Mouse (Mus musculus): ENCODE measurements at regions not wholly inside any gene's neighbourhood (a gene's known extent, or its start where the extent isn't known, plus 50 kb on each side); places are given as distances from the start of the nearest gene placed in this dataset.

DNA sequence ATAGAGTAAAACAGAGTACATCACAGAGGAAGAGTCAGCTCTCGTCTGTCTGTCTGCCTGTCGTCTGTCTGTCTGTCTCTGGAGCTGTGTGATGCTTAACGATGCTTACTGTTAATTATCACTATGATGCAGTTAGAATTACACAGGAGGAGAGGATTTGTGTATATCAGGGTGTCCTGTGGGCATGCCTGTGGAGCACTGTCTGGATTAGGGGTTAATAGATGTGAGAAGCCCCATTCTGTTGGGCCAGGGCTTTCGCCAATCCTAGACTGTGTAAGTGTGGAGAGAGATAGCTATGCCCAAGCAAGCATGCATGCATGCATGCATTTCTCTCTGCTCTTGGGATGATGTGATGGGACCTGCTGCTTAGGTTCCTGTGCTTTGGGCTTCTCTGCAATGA is 218.0 kb upstream of the Nr5a2 start:
- TF ChIP-seq CTCF (IDR thresholded peaks at IDR 0.05 in 2 of 3, conservative IDR thresholded peaks at IDR 0.05 in 1 of 3; ENCODE audit: control insufficient read depth in 1 of 3, insufficient read depth in 1 of 3, low read depth in 2 of 3, low read length in 3 of 3, poor library complexity in 1 of 3, severe bottlenecking in 1 of 3) (no peak), E2F4 (IDR thresholded peaks at IDR 0.05; ENCODE audit: borderline replicate concordance, low read depth, low read length) (no peak), POLR2A (IDR thresholded peaks at IDR 0.05; ENCODE audit: control insufficient read depth in 1 of 2, insufficient read depth in 1 of 2, low read depth in 1 of 2, low read length in 2 of 2, poor library complexity in 1 of 2) (no peak), GABPA (IDR thresholded peaks at IDR 0.05; ENCODE audit: low read depth, low read length) (no peak), EP300 (IDR thresholded peaks at IDR 0.05; ENCODE audit: low read depth in 1 of 2, low read length in 2 of 2) (no peak), MAFK (IDR thresholded peaks at IDR 0.05; ENCODE audit: borderline replicate concordance, low read depth, low read length) (no peak), POLR2AphosphoS2 (IDR thresholded peaks at IDR 0.05; ENCODE audit: low read length) (no peak), ETS1 (IDR thresholded peaks at IDR 0.05; ENCODE audit: low read depth, low read length) (no peak), GATA1 (IDR thresholded peaks at IDR 0.05; ENCODE audit: low read depth, low read length) (no peak), ZNF384 (IDR thresholded peaks at IDR 0.05; ENCODE audit: low read depth, low read length) (no peak)

All from MEL (cell line).